Mouse (Mus musculus): ENCODE results near the gene Uhrf2.
A peak's percentile ranks its signal among the peaks of the same experiment; 100 is the strongest.

Uhrf2 gene

DNA sequence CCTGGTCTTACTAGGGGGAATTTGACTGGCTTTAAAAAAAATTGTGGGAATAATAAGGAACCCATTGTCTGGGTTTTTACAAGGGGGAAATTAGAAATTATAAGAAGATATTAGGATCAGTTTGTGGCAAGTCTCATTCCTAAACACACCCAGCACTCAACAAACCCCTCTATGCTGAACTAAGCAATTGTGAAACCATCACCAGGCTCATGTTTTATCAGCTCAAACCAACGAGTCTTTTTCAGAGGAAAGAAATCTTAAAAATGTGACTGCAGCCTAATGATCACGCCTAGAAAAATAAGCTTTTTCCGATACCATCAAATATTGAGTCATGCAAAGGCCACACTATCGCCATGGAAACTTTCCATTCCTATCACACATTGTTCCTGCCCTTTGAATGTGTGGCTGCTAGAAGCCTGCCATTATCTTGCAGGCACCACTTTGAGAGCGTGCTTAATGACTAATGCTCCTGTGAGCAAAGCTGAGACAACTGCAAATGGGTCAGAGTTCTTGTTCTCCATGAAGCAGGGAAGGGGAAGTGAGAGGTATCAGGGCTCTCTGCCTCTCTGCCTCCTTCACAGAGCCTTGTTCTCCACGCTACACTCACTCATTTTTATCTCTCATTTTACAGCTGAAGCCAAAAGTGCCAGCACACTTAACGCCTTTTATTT lies 94.8 kb downstream of the Uhrf2 start:
- peak; percentile 25 for DNase-seq (ENCODE audit: low spot score)

DNA sequence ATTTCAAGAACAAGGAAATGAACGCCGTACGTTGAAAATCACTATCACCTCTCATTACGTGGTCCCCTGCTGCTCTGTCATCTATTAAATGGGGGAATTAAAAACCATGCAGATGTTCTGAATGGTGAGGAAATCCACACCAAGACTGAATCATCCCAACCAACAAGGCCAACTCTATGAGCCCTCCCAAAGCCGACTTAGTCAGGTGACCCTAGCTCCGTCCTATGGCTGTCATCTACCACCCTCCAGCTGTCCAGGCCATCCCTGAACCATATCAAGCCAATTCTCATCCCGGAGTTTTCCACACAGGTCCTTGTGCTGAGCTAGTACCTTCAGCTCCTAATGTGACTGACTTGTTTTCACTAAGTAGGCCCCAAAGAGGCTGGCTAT lies 95.4 kb downstream of the Uhrf2 start:
- no peak for DNase-seq (ENCODE audit: low spot score)

DNA sequence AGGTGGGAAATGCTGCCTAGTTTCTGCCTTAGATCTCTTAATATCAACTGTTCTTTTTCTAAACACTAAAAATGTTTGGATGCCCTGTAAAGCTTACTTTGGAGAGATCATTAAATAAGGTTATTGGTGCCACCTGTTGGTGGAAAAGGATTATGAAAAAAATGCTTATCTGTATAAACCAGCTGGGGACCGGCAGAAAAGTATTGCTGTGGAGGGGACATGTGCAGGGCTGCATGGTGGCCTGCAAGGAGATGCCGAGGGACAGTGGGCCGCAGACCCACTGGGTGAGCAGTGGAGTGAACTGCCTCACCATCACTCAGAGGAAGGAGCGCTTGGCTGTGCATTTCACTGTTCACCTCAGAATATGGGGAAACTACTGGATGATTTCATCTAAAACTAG lies 97.9 kb downstream of the Uhrf2 start:
- DNase-seq (ENCODE audit: low spot score), result no peak

DNA sequence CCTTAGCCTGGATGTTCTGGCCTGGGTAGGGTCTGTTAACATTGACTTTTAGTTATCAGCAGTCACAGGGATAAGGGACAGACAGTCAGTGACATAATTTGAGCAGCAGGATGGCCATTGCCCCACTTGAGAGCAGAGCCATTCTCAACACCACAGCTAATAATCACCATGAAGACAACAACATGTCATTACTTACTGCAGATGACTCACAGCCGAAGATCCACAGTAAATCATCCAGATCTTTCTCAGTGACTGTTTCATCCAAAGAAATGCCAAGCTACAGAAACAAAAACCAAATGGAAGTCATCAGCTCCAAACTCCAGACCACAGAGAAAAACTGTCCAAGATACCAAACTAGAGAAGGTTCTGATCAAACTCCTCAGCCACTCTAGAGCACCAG lies 106.0 kb downstream of the Uhrf2 start:
- no peak for DNase-seq (ENCODE audit: low spot score)
